Mouse (Mus musculus) MEL (cell line): ENCODE results near the gene Ppdpf.

Source experiments
- CHD2 ChIP-seq: IDR thresholded peaks from 2 replicates; pipeline ENCODE4 v1.6.1; 2011; ENCODE audit warnings: low read length, improper control_type of control experiment
- CTCF ChIP-seq, 3 experiments: IDR thresholded peaks in 2 of 3; conservative IDR thresholded peaks in 1 of 3; 2 replicates each; pipeline ENCODE4 v1.5.1; 2011 to 2012; ENCODE audit warnings: low read length in 3 of 3, low read depth in 2 of 3, mild to moderate bottlenecking in 2 of 3, improper control_type of control experiment in 1 of 3, inconsistent platforms in 1 of 3, mixed read lengths in 1 of 3, moderate library complexity in 1 of 3; ENCODE audit not compliant: control insufficient read depth in 1 of 3, insufficient read depth in 1 of 3, poor library complexity in 1 of 3, severe bottlenecking in 1 of 3

- TF ChIP-seq CHD2: no peak
- TF ChIP-seq CTCF (IDR thresholded peaks at IDR 0.05 in 2 of 3, conservative IDR thresholded peaks at IDR 0.05 in 1 of 3; ENCODE audit: control insufficient read depth in 1 of 3, insufficient read depth in 1 of 3, low read depth in 2 of 3, low read length in 3 of 3, poor library complexity in 1 of 3, severe bottlenecking in 1 of 3): no peak
Measured at GRCm38 (mm10) chr2:181189321-181189720, 2.3 kb downstream of the Ppdpf start.
